ENCODE assay signal across 26 mouse cellular contexts in genomic region chr9:58557457-58558455, GRCm38 (mm10). TPM values are rescaled to one million over a fixed set of nuclear protein-coding genes. Genes with fewer than 3 reads are reported as not detected.
DNase-seq lines count a peak whose midpoint lies in the region; ATAC-seq and TF ChIP-seq lines count a peak whose summit lies in the region.
"Had no signal": no experiment of that assay in that cellular context is flagged by ENCODE, and none has a peak within 500 bp of the region (broad histone marks: within the 10 kb centered on the region; RNA-seq: fewer than 3 reads in every experiment).

No protein-coding gene starts in this region.

- no peak overlapping the region for H3K4me3 ChIP-seq in stomach, embryonic 15.5 days (replicated peaks)
- H3K4me3 ChIP-seq in stomach, postnatal 0 days (ENCODE audit: low read depth, low read length) = no peak overlapping the region
- no peak overlapping the region for H3K4me3 ChIP-seq in lung, embryonic 15.5 days
- no peak overlapping the region for H3K4me3 ChIP-seq in stomach, embryonic 16.5 days (replicated peaks; ENCODE audit: low read length)
- no peak overlapping the region for H3K4me3 ChIP-seq in hindbrain, embryonic 10.5 days
- H3K4me3 ChIP-seq in midbrain, embryonic 11.5 days (ENCODE audit: low read depth, low read length) = no peak overlapping the region
- H3K4me3 ChIP-seq: embryonic facial prominence, embryonic 10.5 days; forebrain, embryonic 12.5 days; heart, embryonic 10.5 days; hindbrain, embryonic 13.5 days; myocyte; neural tube, embryonic 15.5 days had no signal

- H3K4me1 ChIP-seq in stomach, embryonic 15.5 days = peaks cover 33% of the 10 kb centered on the region
- H3K4me1 ChIP-seq in stomach, postnatal 0 days (replicated peaks; ENCODE audit: control insufficient read depth, insufficient read depth) = peaks cover 4% of the 10 kb centered on the region
- H3K4me1 ChIP-seq in lung, embryonic 15.5 days = peaks cover 29% of the 10 kb centered on the region
- H3K4me1 ChIP-seq in stomach, embryonic 16.5 days (ENCODE audit: control insufficient read depth, insufficient read depth, low read length) = peaks cover 39% of the 10 kb centered on the region
- H3K4me1 ChIP-seq in hindbrain, embryonic 10.5 days (replicated peaks) = peaks cover 30% of the 10 kb centered on the region
- peaks cover 10% of the 10 kb centered on the region for H3K4me1 ChIP-seq in midbrain, embryonic 11.5 days (ENCODE audit: control insufficient read depth, insufficient read depth, low read length)

- intact Hi-C loops in heart, postnatal 36 days (cut with DNase I) = no loop called here

- peak; percentile 89 for DNase-seq in heart, adult 11 months
- no peak for DNase-seq in heart, postnatal 36 days
- no peak for DNase-seq in stomach, postnatal 0 days (ENCODE audit: low spot score)
- DNase-seq in hindbrain, embryonic 10.5 days (ENCODE audit: low spot score) = no peak
- DNase-seq in midbrain, embryonic 11.5 days (ENCODE audit: low spot score, missing footprints) = no peak
- DNase-seq: adrenal gland, postnatal 25 days; B cell, adult 2 months; cerebellum, adult 11-12 months; kidney, postnatal 4 days; layer of hippocampus, adult 9-11 months; midbrain, embryonic 14.5 days; right cerebral cortex, postnatal 25 days; thymus, postnatal 14 days had no signal

- no peak for TF ChIP-seq EP300 in stomach, postnatal 0 days (optimal IDR thresholded peaks at IDR 0.05)

- WGBS in stomach, embryonic 15.5 days = 40% methylated on average over 3 of the region's 3 CpGs
- 14% methylated on average over 3 of the region's 3 CpGs for WGBS in stomach, postnatal 0 days
- WGBS in lung, embryonic 15.5 days = 41% methylated on average over 3 of the region's 3 CpGs
- WGBS in stomach, embryonic 16.5 days = 37% methylated on average over 3 of the region's 3 CpGs
- WGBS in hindbrain, embryonic 10.5 days = 81% methylated on average over 3 of the region's 3 CpGs
- 73% methylated on average over 3 of the region's 3 CpGs for WGBS in midbrain, embryonic 11.5 days

- TF ChIP-seq CTCF in stomach, postnatal 0 days (IDR thresholded peaks at IDR 0.05; ENCODE audit: low read depth) = no peak

- no peaks in the 10 kb centered on the region for H3K9me3 ChIP-seq in stomach, embryonic 15.5 days
- no peaks in the 10 kb centered on the region for H3K9me3 ChIP-seq in stomach, postnatal 0 days (ENCODE audit: control insufficient read depth, low read length)
- H3K9me3 ChIP-seq in lung, embryonic 15.5 days = no peaks in the 10 kb centered on the region
- H3K9me3 ChIP-seq in stomach, embryonic 16.5 days (replicated peaks; ENCODE audit: control insufficient read depth, low read length) = no peaks in the 10 kb centered on the region
- H3K9me3 ChIP-seq in hindbrain, embryonic 10.5 days = no peaks in the 10 kb centered on the region
- H3K9me3 ChIP-seq in midbrain, embryonic 11.5 days (ENCODE audit: control insufficient read depth, low read length) = no peaks in the 10 kb centered on the region
- H3K9me3 ChIP-seq: embryonic facial prominence, embryonic 10.5 days; forebrain, embryonic 12.5 days; heart, embryonic 10.5 days; hindbrain, embryonic 13.5 days; neural tube, embryonic 15.5 days had no signal

- no peak; the same call in 1 of the 2 replicates for ATAC-seq in stomach, embryonic 15.5 days (ENCODE audit: insufficient read depth, low FRiP score, low read depth)
- no peak for ATAC-seq in stomach, postnatal 0 days (ENCODE audit: low FRiP score, low TSS enrichment)
- no peak for ATAC-seq in lung, embryonic 15.5 days (ENCODE audit: borderline replicate concordance, extremely low read depth, low FRiP score, low TSS enrichment)
- ATAC-seq in stomach, embryonic 16.5 days (ENCODE audit: insufficient read depth, low FRiP score) = peak; percentile 16; the same call in 1 of the 2 replicates
- no peak for ATAC-seq in midbrain, embryonic 11.5 days (ENCODE audit: low FRiP score)
- ATAC-seq: activated CD4-positive, CD25-positive, alpha-beta regulatory T cell, adult 4 months; inflammation-experienced regulatory T-cells, adult 6 months; Patski had no signal

- no peak overlapping the region for H3K4me2 ChIP-seq in stomach, embryonic 15.5 days
- no peak overlapping the region for H3K4me2 ChIP-seq in stomach, postnatal 0 days (replicated peaks; ENCODE audit: low read depth)
- H3K4me2 ChIP-seq in lung, embryonic 15.5 days = no peak overlapping the region
- H3K4me2 ChIP-seq in stomach, embryonic 16.5 days (ENCODE audit: low read depth, low read length) = no peak overlapping the region; the same call in 1 of the 2 replicates
- no peak overlapping the region for H3K4me2 ChIP-seq in midbrain, embryonic 11.5 days
- H3K4me2 ChIP-seq: forebrain, embryonic 12.5 days; hindbrain, embryonic 13.5 days; neural tube, embryonic 15.5 days had no signal

- H3K27me3 ChIP-seq in stomach, embryonic 15.5 days (replicated peaks) = no peaks in the 10 kb centered on the region
- no peaks in the 10 kb centered on the region for H3K27me3 ChIP-seq in stomach, postnatal 0 days (ENCODE audit: control insufficient read depth, insufficient read depth, low read length)
- H3K27me3 ChIP-seq in lung, embryonic 15.5 days = no peaks in the 10 kb centered on the region
- H3K27me3 ChIP-seq in stomach, embryonic 16.5 days (ENCODE audit: control insufficient read depth, insufficient read depth, low read length) = no peaks in the 10 kb centered on the region
- H3K27me3 ChIP-seq in hindbrain, embryonic 10.5 days (ENCODE audit: insufficient read depth, poor library complexity, severe bottlenecking) = peaks cover 3% of the 10 kb centered on the region; the same call in 1 of the 2 replicates
- no peaks in the 10 kb centered on the region for H3K27me3 ChIP-seq in midbrain, embryonic 11.5 days (ENCODE audit: control insufficient read depth, insufficient read depth, low read length)
- H3K27me3 ChIP-seq: forebrain, embryonic 12.5 days; neural tube, embryonic 15.5 days; Patski had no signal

- peak overlapping the region; percentile 21; the same call in 1 of the 2 replicates for H3K27ac ChIP-seq in stomach, embryonic 15.5 days
- H3K27ac ChIP-seq in stomach, postnatal 0 days (replicated peaks) = no peak overlapping the region
- H3K27ac ChIP-seq in lung, embryonic 15.5 days = peak overlapping the region; percentile 49
- 0 out of 2 replicates have a peak overlapping the region, but pooled peaks have one; percentile 19 for H3K27ac ChIP-seq in stomach, embryonic 16.5 days (ENCODE audit: low read length)
- no peak overlapping the region for H3K27ac ChIP-seq in hindbrain, embryonic 10.5 days
- H3K27ac ChIP-seq in midbrain, embryonic 11.5 days (ENCODE audit: low read depth, low read length) = no peak overlapping the region
- H3K27ac ChIP-seq: embryonic facial prominence, embryonic 10.5 days; forebrain, embryonic 12.5 days; heart, embryonic 10.5 days; hindbrain, embryonic 13.5 days; liver, embryonic 14.5 days; neural tube, embryonic 15.5 days had no signal

- H3K36me3 ChIP-seq in stomach, embryonic 15.5 days = no peaks in the 10 kb centered on the region
- H3K36me3 ChIP-seq in stomach, postnatal 0 days (ENCODE audit: control insufficient read depth, insufficient read depth, low read length) = no peaks in the 10 kb centered on the region
- no peaks in the 10 kb centered on the region for H3K36me3 ChIP-seq in lung, embryonic 15.5 days
- H3K36me3 ChIP-seq in stomach, embryonic 16.5 days (ENCODE audit: control insufficient read depth, insufficient read depth, low read length) = no peaks in the 10 kb centered on the region
- no peaks in the 10 kb centered on the region for H3K36me3 ChIP-seq in hindbrain, embryonic 10.5 days
- H3K36me3 ChIP-seq in midbrain, embryonic 11.5 days (ENCODE audit: control insufficient read depth, insufficient read depth, low read length) = no peaks in the 10 kb centered on the region
- H3K36me3 ChIP-seq: embryonic facial prominence, embryonic 10.5 days; forebrain, embryonic 12.5 days; heart, embryonic 10.5 days; hindbrain, embryonic 13.5 days; neural tube, embryonic 15.5 days had no signal

- no peak overlapping the region for H3K9ac ChIP-seq in stomach, embryonic 15.5 days
- H3K9ac ChIP-seq in stomach, postnatal 0 days (ENCODE audit: low read length) = no peak overlapping the region
- H3K9ac ChIP-seq in lung, embryonic 15.5 days = no peak overlapping the region
- H3K9ac ChIP-seq in stomach, embryonic 16.5 days (ENCODE audit: low read length) = no peak overlapping the region
- no peak overlapping the region for H3K9ac ChIP-seq in midbrain, embryonic 11.5 days (ENCODE audit: low read length)
- H3K9ac ChIP-seq: forebrain, embryonic 12.5 days; hindbrain, embryonic 13.5 days; liver, embryonic 14.5 days; neural tube, embryonic 15.5 days had no signal

RNA-seq across cellular contexts. Expression of gene Cd276, which starts 2.5 kb away (rescaled TPM):
- 1 to 10 TPM; 8.1 to 9.9 TPM for total RNA-seq in heart, postnatal 36 days (2021)
- 28.7 and 32.5 TPM in 2 replicates for polyA plus RNA-seq in stomach, embryonic 15.5 days (2015; fragmentation: Nextera tagmentation; extraction: Ambion mirVana)
- polyA plus RNA-seq in stomach, postnatal 0 days (2015; fragmentation: Nextera tagmentation; extraction: Ambion mirVana) = 11.3 and 11.4 TPM in 2 replicates
- polyA plus RNA-seq in lung, embryonic 15.5 days (2015; fragmentation: Nextera tagmentation; extraction: Ambion mirVana) = 40.0 TPM in 2 replicates
- 30.4 and 31.2 TPM in 2 replicates for polyA plus RNA-seq in stomach, embryonic 16.5 days (2015; fragmentation: Nextera tagmentation; extraction: Ambion mirVana)
- polyA plus RNA-seq in hindbrain, embryonic 10.5 days (2016; fragmentation: Nextera tagmentation; extraction: Ambion mirVana) = 29.1 and 32.2 TPM in 2 replicates
- polyA plus RNA-seq in midbrain, embryonic 11.5 days (2014; fragmentation: Nextera tagmentation; extraction: Ambion mirVana) = 22.5 and 23.8 TPM in 2 replicates
- polyA plus RNA-seq: activated CD4-positive, CD25-positive, alpha-beta regulatory T cell, adult 4 months; inflammation-experienced regulatory T-cells, adult 6 months had no signal

RNA-seq across cellular contexts. Expression of gene Nptn, which starts 24.3 kb away (rescaled TPM):
- 100 to 1,000 TPM; 130 to 145 TPM for total RNA-seq in heart, postnatal 36 days (2021)
- polyA plus RNA-seq in stomach, embryonic 15.5 days (2015; fragmentation: Nextera tagmentation; extraction: Ambion mirVana) = 134 and 140 TPM in 2 replicates
- polyA plus RNA-seq in stomach, postnatal 0 days (2015; fragmentation: Nextera tagmentation; extraction: Ambion mirVana) = 130 and 136 TPM in 2 replicates
- polyA plus RNA-seq in lung, embryonic 15.5 days (2015; fragmentation: Nextera tagmentation; extraction: Ambion mirVana) = 126 and 134 TPM in 2 replicates
- polyA plus RNA-seq in stomach, embryonic 16.5 days (2015; fragmentation: Nextera tagmentation; extraction: Ambion mirVana) = 155 and 165 TPM in 2 replicates
- polyA plus RNA-seq in hindbrain, embryonic 10.5 days (2016; fragmentation: Nextera tagmentation; extraction: Ambion mirVana) = 57.2 and 57.6 TPM in 2 replicates
- polyA plus RNA-seq in midbrain, embryonic 11.5 days (2014; fragmentation: Nextera tagmentation; extraction: Ambion mirVana) = 60.7 and 66.1 TPM in 2 replicates

Comparison
In these comparisons a context has a peak if more than half of its experiments do, and no peak if none do; other contexts are left out.
1. H3K27ac ChIP-seq: peak in stomach, embryonic 15.5 days (single experiment), lung, embryonic 15.5 days (single experiment) and stomach, embryonic 16.5 days (single experiment); none in stomach, postnatal 0 days (single experiment), hindbrain, embryonic 10.5 days (single experiment) and midbrain, embryonic 11.5 days (single experiment).